Mouse (Mus musculus) kidney, adult 2 months (tissue): ENCODE data around the gene Ctdnep1.

Experiments
- CTCF ChIP-seq: fragments of 200-500 bp; conservative IDR thresholded peaks from 2 replicates; pipeline ENCODE4 v1.5.1; 2011; ENCODE audit warnings: low read depth, mild to moderate bottlenecking, control low read depth, low read length, moderate library complexity, mixed read lengths; ENCODE audit not compliant: insufficient read depth, insufficient read length
- POLR2A ChIP-seq: fragments of 200-500 bp; IDR thresholded peaks from one replicate; pipeline ENCODE4 v1.6.1; 2011; ENCODE audit warnings: low read depth, low read length, control low read depth

DNA sequence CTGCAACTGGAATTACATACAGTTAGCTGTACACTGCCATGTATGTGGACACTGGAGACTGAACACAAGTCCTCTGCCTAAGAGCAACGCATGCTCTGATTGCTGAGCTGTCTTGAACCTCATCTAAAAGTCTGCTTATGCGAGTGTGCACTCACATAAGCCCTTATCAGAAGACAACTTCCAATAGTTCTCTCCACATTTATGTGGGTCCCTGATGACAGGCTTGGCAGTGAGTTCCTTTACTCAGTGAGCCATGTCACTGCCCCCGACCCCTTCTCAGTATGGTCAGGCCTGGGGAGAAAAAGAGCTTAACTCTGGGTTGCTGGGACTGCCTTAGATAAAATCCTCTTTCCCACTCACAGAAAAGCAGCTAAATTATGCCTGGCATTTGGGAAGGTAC, 35.7 kb downstream of the Ctdnep1 start, which contains the start of gene Dlg4:
- no peak for TF ChIP-seq POLR2A
- no peak for TF ChIP-seq CTCF
